Mouse (Mus musculus) ES-E14 (cell line): ENCODE measurements around the gene Fmnl3.

Experiments used
- CHD2 ChIP-seq: IDR thresholded peaks from 2 replicates; pipeline ENCODE4 v1.6.1; 2014; ENCODE audit warnings: mild to moderate bottlenecking, low read depth, low read length, inconsistent platforms
- ZNF384 ChIP-seq: IDR thresholded peaks from 2 replicates; pipeline ENCODE4 v1.6.1; 2012; ENCODE audit warnings: low read depth, low read length, inconsistent platforms

- TF ChIP-seq CHD2 (no peak), ZNF384 (no peak)
Measured at GRCm38 (mm10) chr15:99285189-99285535, 85.1 kb downstream of the Fmnl3 start.
